Mouse (Mus musculus) midbrain, embryonic 12.5 days (tissue): ENCODE data around the gene Atxn10. TPM values are rescaled to one million over a fixed set of nuclear protein-coding genes. Genes with fewer than 3 reads are reported as not detected.
A peak's percentile ranks its signal among the peaks of the same experiment; 100 is the strongest.

Source experiments
- ATAC-seq: fragments of 200-750 bp; cut with Nextera tagmentation; 2 replicates; pipeline ENCODE4 v1.8.0; 2017; ENCODE audit warnings: low read depth, moderate TSS enrichment, moderate library complexity; ENCODE audit not compliant: low FRiP score
- H3K27ac ChIP-seq: fragments of 300-500 bp; sonication (generic); replicated peaks from 2 replicates; pipeline ENCODE4 v1.5.1; 2016; ENCODE audit warnings: mild to moderate bottlenecking
- H3K27me3 ChIP-seq: fragments of 300-500 bp; sonication (generic); 2 replicates; pipeline ENCODE4 v1.6.1; 2016; ENCODE audit warnings: mild to moderate bottlenecking
- H3K36me3 ChIP-seq: fragments of 300-500 bp; sonication (generic); 2 replicates; pipeline ENCODE4 v1.6.1; 2016
- H3K4me1 ChIP-seq: fragments of 300-500 bp; sonication (generic); 2 replicates; pipeline ENCODE4 v1.6.1; 2016
- H3K4me2 ChIP-seq: fragments of 300-500 bp; sonication (generic); replicated peaks from 2 replicates; pipeline ENCODE4 v1.6.1; 2016; ENCODE audit warnings: mild to moderate bottlenecking, moderate library complexity
- H3K4me3 ChIP-seq: fragments of 300-500 bp; sonication (generic); 2 replicates; pipeline ENCODE4 v1.5.1; 2016; ENCODE audit warnings: mild to moderate bottlenecking
- H3K9ac ChIP-seq: fragments of 300-500 bp; sonication (generic); replicated peaks from 2 replicates; pipeline ENCODE4 v1.6.1; 2016; ENCODE audit warnings: mild to moderate bottlenecking, moderate library complexity
- H3K9me3 ChIP-seq: fragments of 300-500 bp; sonication (generic); 2 replicates; pipeline ENCODE4 v1.6.1; 2016; ENCODE audit warnings: mild to moderate bottlenecking
- WGBS: fragments of 180-500 bp; shearing (Covaris S2); methylation state at CpG from one replicate; pipeline ENCODE4 v1.1.7; 2016; 5-methylcytosine and 5-hydroxymethylcytosine counted together
- polyA plus RNA-seq: library from polyadenylated mRNA; unstranded; fragments of >200 nt; fragmentation: Nextera tagmentation; extraction: Ambion mirVana; gene quantifications from 2 replicates; pipeline ENCODE4 v1.2.1, GENCODE M21; 2016

The Atxn10 gene
- polyA plus RNA-seq = 404 and 405 TPM in 2 replicates

DNA sequence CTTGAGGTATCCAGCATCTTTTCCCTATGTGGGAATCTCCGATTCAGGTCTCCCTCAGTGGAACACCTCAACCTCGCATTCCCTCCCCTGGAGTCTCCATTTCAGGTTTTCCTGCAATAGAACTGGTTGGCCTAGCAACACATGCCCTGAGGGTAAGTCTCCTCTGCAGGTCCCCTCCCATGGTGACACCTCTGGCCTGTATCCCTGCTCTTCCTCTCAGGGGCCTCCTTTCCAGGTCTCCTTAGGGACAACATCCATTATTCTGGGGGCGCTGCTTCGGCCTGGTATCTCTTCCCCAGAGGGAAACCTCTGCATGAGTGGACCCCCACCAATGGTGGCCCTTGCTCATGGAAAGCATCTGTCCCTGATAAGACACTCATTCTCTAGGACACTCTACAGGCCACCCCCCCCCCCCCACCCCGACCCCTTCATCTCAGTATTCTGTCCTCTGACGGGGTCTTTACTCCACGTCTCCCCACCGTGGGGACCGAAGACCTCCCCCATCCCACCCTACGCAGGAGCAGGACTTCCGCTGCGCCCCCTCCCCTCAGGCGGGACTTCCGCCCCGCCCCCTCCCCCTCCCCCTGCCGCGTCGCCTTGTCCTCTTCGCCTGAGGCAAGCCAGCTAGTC lies at the start of gene Atxn10:
Atxn10 (plus strand) TSS at position 575 of the 630 bp plus-strand sequence.
- ATAC-seq = peak; percentile 89
- Histone ChIP-seq H3K4me3 (peak within 1 kb of the TSS; percentile 91), H3K27me3 (0 out of 2 replicates have a peak, but pooled peaks cover 4% of the 10 kb centered on the region), H3K4me1 (peaks cover 24% of the 10 kb centered on the region), H3K36me3 (no peaks in the 10 kb centered on the region), H3K9ac (peak within 1 kb of the TSS; percentile 93), H3K4me2 (peak within 1 kb of the TSS; percentile 82), H3K9me3 (no peaks in the 10 kb centered on the region), H3K27ac (peak within 1 kb of the TSS; percentile 98)
- 15% methylated on average over 10 of the region's 19 CpGs for WGBS

DNA sequence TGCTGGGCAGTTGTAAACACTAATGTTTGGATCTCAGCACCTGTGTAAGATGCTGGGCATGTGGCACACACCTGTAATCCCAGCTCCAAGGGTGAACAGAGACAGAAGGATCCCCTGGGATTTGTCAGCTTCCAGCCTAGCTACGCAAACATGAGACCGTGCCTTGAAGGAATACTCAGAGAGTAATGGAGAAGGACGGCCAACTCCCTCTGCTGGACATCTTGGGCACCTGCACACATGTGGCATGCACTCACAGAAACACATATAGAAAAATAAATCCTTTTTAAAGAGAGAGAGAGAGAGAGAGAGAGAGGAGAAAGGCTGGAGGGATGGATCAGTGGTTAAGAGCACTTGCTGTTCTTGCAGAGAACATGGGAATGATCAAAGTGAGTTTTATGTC lies 41.4 kb upstream of the Atxn10 start:
- Histone ChIP-seq H3K4me3 (no peak overlapping the region), H3K27ac (no peak overlapping the region), H3K27me3 (no peaks in the 10 kb centered on the region), H3K4me1 (peaks cover 13% of the 10 kb centered on the region; the same call in 1 of the 2 replicates), H3K9me3 (no peaks in the 10 kb centered on the region), H3K36me3 (no peaks in the 10 kb centered on the region), H3K4me2 (no peak overlapping the region), H3K9ac (no peak overlapping the region)
- ATAC-seq = no peak
- 86% methylated on average over 3 of the region's 3 CpGs for WGBS

GRCm38 (mm10) chr15:85295544-85295943 lies 40.5 kb upstream of the Atxn10 start:
- WGBS = 67% methylated on average over 8 of the region's 8 CpGs
- H3K4me1 ChIP-seq = peaks cover 13% of the 10 kb centered on the region; the same call in 1 of the 2 replicates

DNA sequence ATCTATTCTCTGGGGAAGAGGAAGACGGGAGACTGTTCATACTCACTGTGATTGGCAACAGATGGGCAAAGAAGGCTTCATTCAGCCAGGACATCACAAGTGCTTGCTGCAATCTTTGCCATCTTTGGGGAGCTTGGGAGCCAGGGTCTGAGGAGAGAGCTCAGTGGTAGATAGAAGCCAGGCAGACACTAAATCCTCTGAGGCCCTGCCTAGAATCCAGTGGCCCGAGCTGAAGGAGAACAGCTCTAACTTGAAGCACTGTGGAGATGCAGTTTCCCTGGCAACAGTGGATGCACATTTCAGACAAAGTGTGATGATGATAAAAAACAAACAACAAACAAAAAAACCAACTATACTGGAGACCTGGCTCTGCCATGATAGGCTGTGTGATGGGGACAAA lies 40.1 kb upstream of the Atxn10 start:
- no peak overlapping the region for H3K4me3 ChIP-seq
- ATAC-seq = no peak
- H3K27me3 ChIP-seq = no peaks in the 10 kb centered on the region
- H3K9me3 ChIP-seq = no peaks in the 10 kb centered on the region
- H3K27ac ChIP-seq = no peak overlapping the region
- H3K36me3 ChIP-seq = no peaks in the 10 kb centered on the region
- peaks cover 13% of the 10 kb centered on the region; the same call in 1 of the 2 replicates for H3K4me1 ChIP-seq
- 58% methylated on average over 2 of the region's 2 CpGs for WGBS
- no peak overlapping the region for H3K4me2 ChIP-seq
- no peak overlapping the region for H3K9ac ChIP-seq

More at GRCm38 (mm10) chr15:85295544-85295943, 40.5 kb upstream of the Atxn10 start:
- Histone ChIP-seq H3K9ac (no peak overlapping the region), H3K27me3 (no peaks in the 10 kb centered on the region), H3K4me3 (no peak overlapping the region), H3K9me3 (no peaks in the 10 kb centered on the region), H3K27ac (no peak overlapping the region; the same call in 1 of the 2 replicates), H3K4me2 (no peak overlapping the region), H3K36me3 (no peaks in the 10 kb centered on the region)
- ATAC-seq = no peak

GRCm38 (mm10) chr15:85296538-85296937 lies 39.5 kb upstream of the Atxn10 start:
- Histone ChIP-seq H3K9me3 (no peaks in the 10 kb centered on the region), H3K9ac (no peak overlapping the region), H3K4me1 (peaks cover 13% of the 10 kb centered on the region; the same call in 1 of the 2 replicates), H3K27ac (no peak overlapping the region), H3K4me3 (no peak overlapping the region), H3K27me3 (no peaks in the 10 kb centered on the region), H3K36me3 (no peaks in the 10 kb centered on the region), H3K4me2 (no peak overlapping the region)
- 91% methylated on average over 3 of the region's 3 CpGs for WGBS
- ATAC-seq = no peak

- H3K4me1 ChIP-seq = peaks cover 13% of the 10 kb centered on the region; the same call in 1 of the 2 replicates
- ATAC-seq = no peak
- H3K9me3 ChIP-seq = no peaks in the 10 kb centered on the region
- H3K4me2 ChIP-seq = no peak overlapping the region
- no peak overlapping the region for H3K27ac ChIP-seq
- H3K36me3 ChIP-seq = no peaks in the 10 kb centered on the region
- WGBS = 56% methylated on average over 17 of the region's 17 CpGs
- no peaks in the 10 kb centered on the region for H3K27me3 ChIP-seq
- no peak overlapping the region for H3K9ac ChIP-seq
- no peak overlapping the region for H3K4me3 ChIP-seq
Observed at GRCm38 (mm10) chr15:85298167-85298781, 37.8 kb upstream of the Atxn10 start.

GRCm38 (mm10) chr15:85298946-85299345 lies 37.1 kb upstream of the Atxn10 start:
- H3K4me3 ChIP-seq = no peak overlapping the region
- ATAC-seq = no peak
- H3K9me3 ChIP-seq = no peaks in the 10 kb centered on the region
- no peaks in the 10 kb centered on the region for H3K36me3 ChIP-seq
- no peaks in the 10 kb centered on the region for H3K27me3 ChIP-seq
- 89% methylated on average over 9 of the region's 9 CpGs for WGBS
- H3K27ac ChIP-seq = no peak overlapping the region
- no peak overlapping the region for H3K9ac ChIP-seq
- H3K4me2 ChIP-seq = no peak overlapping the region
- H3K4me1 ChIP-seq = peaks cover 13% of the 10 kb centered on the region; the same call in 1 of the 2 replicates

GRCm38 (mm10) chr15:85303241-85303640 lies 32.8 kb upstream of the Atxn10 start:
- WGBS = 50% methylated on average over 4 of the region's 4 CpGs
- ATAC-seq = no peak

GRCm38 (mm10) chr15:85303976-85304375 lies 32.1 kb upstream of the Atxn10 start:
- Histone ChIP-seq H3K4me3 (no peak overlapping the region), H3K9me3 (no peaks in the 10 kb centered on the region)
- no peak for ATAC-seq

More at GRCm38 (mm10) chr15:85303241-85303640, 32.8 kb upstream of the Atxn10 start:
- 0 out of 2 replicates have a peak, but pooled peaks cover under 1% of the 10 kb centered on the region for H3K4me1 ChIP-seq
- H3K9me3 ChIP-seq = no peaks in the 10 kb centered on the region
- no peak overlapping the region for H3K27ac ChIP-seq
- no peaks in the 10 kb centered on the region for H3K27me3 ChIP-seq
- no peaks in the 10 kb centered on the region for H3K36me3 ChIP-seq
- H3K4me3 ChIP-seq = no peak overlapping the region
- H3K4me2 ChIP-seq = no peak overlapping the region
- H3K9ac ChIP-seq = no peak overlapping the region

DNA sequence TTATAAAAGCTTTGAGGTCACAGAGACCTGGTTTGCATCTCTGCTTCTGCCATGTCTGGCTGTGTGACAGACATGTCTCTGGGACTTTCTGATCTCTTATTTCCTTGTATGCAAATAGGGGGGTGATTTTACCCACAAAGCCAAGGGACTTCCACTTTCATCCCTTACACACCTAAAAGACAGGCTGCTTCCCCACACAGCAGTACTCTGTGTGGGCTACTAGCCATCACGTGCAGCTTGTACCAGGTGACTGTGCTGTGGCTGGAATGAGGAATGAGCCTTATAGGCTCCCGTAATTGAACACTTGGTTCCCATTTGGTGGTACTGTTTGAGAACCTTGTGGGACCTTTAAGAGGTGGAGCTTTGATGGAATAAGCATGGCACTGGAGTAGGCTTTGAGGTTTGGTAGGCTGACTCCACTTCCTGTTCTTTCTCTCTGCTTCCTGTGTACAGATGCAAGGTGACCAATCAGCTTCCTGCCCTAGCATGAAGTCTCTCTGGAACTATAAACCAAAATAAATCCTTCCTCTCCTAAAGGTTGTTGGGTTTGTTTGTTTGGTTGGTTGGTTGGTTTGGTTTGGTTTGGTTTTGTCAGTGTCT lies 28.9 kb upstream of the Atxn10 start:
- Histone ChIP-seq H3K27ac (no peak overlapping the region), H3K27me3 (no peaks in the 10 kb centered on the region), H3K36me3 (no peaks in the 10 kb centered on the region), H3K4me3 (no peak overlapping the region), H3K4me1 (no peaks in the 10 kb centered on the region), H3K9me3 (no peaks in the 10 kb centered on the region), H3K9ac (no peak overlapping the region), H3K4me2 (no peak overlapping the region)
- 88% methylated on average over 2 of the region's 2 CpGs for WGBS
- no peak for ATAC-seq

More at GRCm38 (mm10) chr15:85303976-85304375, 32.1 kb upstream of the Atxn10 start:
- 92% methylated on average over 4 of the region's 4 CpGs for WGBS
- Histone ChIP-seq H3K4me2 (no peak overlapping the region), H3K4me1 (no peaks in the 10 kb centered on the region), H3K9ac (no peak overlapping the region), H3K27me3 (no peaks in the 10 kb centered on the region), H3K27ac (no peak overlapping the region), H3K36me3 (no peaks in the 10 kb centered on the region)

GRCm38 (mm10) chr15:85311058-85311657 lies 24.9 kb upstream of the Atxn10 start:
- Histone ChIP-seq H3K9me3 (no peaks in the 10 kb centered on the region), H3K27ac (no peak overlapping the region), H3K27me3 (peaks cover 24% of the 10 kb centered on the region), H3K9ac (no peak overlapping the region), H3K4me1 (0 out of 2 replicates have a peak, but pooled peaks cover 7% of the 10 kb centered on the region), H3K36me3 (no peaks in the 10 kb centered on the region), H3K4me3 (no peak overlapping the region), H3K4me2 (no peak overlapping the region)
- no peak for ATAC-seq
- WGBS = 69% methylated on average over 10 of the region's 10 CpGs
